Mouse (Mus musculus): Measurements from ENCODE around the gene Ttll7. TPM values are rescaled to one million over a fixed set of nuclear protein-coding genes. Genes with fewer than 3 reads are reported as not detected.

Ttll7 gene
- polyA plus RNA-seq, 1 experiment from 2014 or later = 0.52 TPM

- ATAC-seq (no peak), DNase-seq (no peak)
- Histone ChIP-seq H3K9ac (replicated peaks) (no peak overlapping the region), H3K27ac (ENCODE audit: low read depth) (no peak overlapping the region), H3K27me3 (ENCODE audit: insufficient read depth, low read length) (no peaks in the 10 kb centered on the region), H3K9me3 (ENCODE audit: low read length) (no peaks in the 10 kb centered on the region), H3K4me2 (ENCODE audit: low read depth, low read length) (no peak overlapping the region), H3K36me3 (replicated peaks; ENCODE audit: insufficient read depth, low read length) (no peaks in the 10 kb centered on the region), H3K4me3 (ENCODE audit: low read depth, low read length) (no peak overlapping the region), H3K4me1 (ENCODE audit: insufficient read depth) (no peaks in the 10 kb centered on the region)
- TF ChIP-seq CTCF (IDR thresholded peaks at IDR 0.05; ENCODE audit: low read depth) (no peak), EP300 (IDR thresholded peaks at IDR 0.05; ENCODE audit: low read depth) (no peak)
These were observed 110.7 kb downstream of the Ttll7 start for GRCm38 (mm10) chr3:146962838-146963237.

- DNase-seq (no peak), ATAC-seq (no peak)
- WGBS (ENCODE audit: insufficient replicate concordance) = 46% methylated on average over 3 of the region's 3 CpGs
- H3K9ac ChIP-seq (replicated peaks) = no peak overlapping the region
- no peaks in the 10 kb centered on the region for H3K36me3 ChIP-seq (replicated peaks; ENCODE audit: insufficient read depth, low read length)
- no peak overlapping the region for H3K4me3 ChIP-seq (ENCODE audit: low read depth, low read length)
- no peak overlapping the region for H3K4me2 ChIP-seq (ENCODE audit: low read depth, low read length)
- no peak overlapping the region for H3K27ac ChIP-seq (ENCODE audit: low read depth)
- no peaks in the 10 kb centered on the region for H3K9me3 ChIP-seq (ENCODE audit: low read length)
- H3K4me1 ChIP-seq (ENCODE audit: insufficient read depth) = no peaks in the 10 kb centered on the region
- H3K27me3 ChIP-seq (ENCODE audit: insufficient read depth, low read length) = no peaks in the 10 kb centered on the region
- no peak for TF ChIP-seq CTCF (IDR thresholded peaks at IDR 0.05; ENCODE audit: low read depth)
- TF ChIP-seq EP300 (IDR thresholded peaks at IDR 0.05; ENCODE audit: low read depth) = no peak
These were observed 112.2 kb downstream of the Ttll7 start for GRCm38 (mm10) chr3:146964384-146964783.

- 77% methylated on average over 7 of the region's 7 CpGs for WGBS (ENCODE audit: insufficient replicate concordance)
- Histone ChIP-seq H3K27me3 (ENCODE audit: insufficient read depth, low read length) (no peaks in the 10 kb centered on the region), H3K36me3 (replicated peaks; ENCODE audit: insufficient read depth, low read length) (no peaks in the 10 kb centered on the region), H3K4me2 (ENCODE audit: low read depth, low read length) (no peak overlapping the region), H3K4me1 (ENCODE audit: insufficient read depth) (no peaks in the 10 kb centered on the region), H3K4me3 (ENCODE audit: low read depth, low read length) (no peak overlapping the region), H3K27ac (ENCODE audit: low read depth) (no peak overlapping the region), H3K9ac (replicated peaks) (no peak overlapping the region), H3K9me3 (ENCODE audit: low read length) (no peaks in the 10 kb centered on the region)
- DNase-seq (no peak), ATAC-seq (no peak)
- TF ChIP-seq CTCF (IDR thresholded peaks at IDR 0.05; ENCODE audit: low read depth) (no peak), EP300 (IDR thresholded peaks at IDR 0.05; ENCODE audit: low read depth) (no peak)
These were observed 115.1 kb downstream of the Ttll7 start for GRCm38 (mm10) chr3:146967242-146967641.

GRCm38 (mm10) chr3:146967834-146968233 lies 115.7 kb downstream of the Ttll7 start:
- H3K36me3 ChIP-seq (replicated peaks; ENCODE audit: insufficient read depth, low read length) = no peaks in the 10 kb centered on the region
- H3K27ac ChIP-seq (ENCODE audit: low read depth) = no peak overlapping the region
- ATAC-seq = no peak
- no peak overlapping the region for H3K9ac ChIP-seq (replicated peaks)
- WGBS (ENCODE audit: insufficient replicate concordance) = 75% methylated on average over 4 of the region's 4 CpGs
- no peaks in the 10 kb centered on the region for H3K9me3 ChIP-seq (ENCODE audit: low read length)
- no peak overlapping the region for H3K4me3 ChIP-seq (ENCODE audit: low read depth, low read length)
- DNase-seq = no peak
- no peaks in the 10 kb centered on the region for H3K27me3 ChIP-seq (ENCODE audit: insufficient read depth, low read length)
- no peak overlapping the region for H3K4me2 ChIP-seq (ENCODE audit: low read depth, low read length)
- H3K4me1 ChIP-seq (ENCODE audit: insufficient read depth) = no peaks in the 10 kb centered on the region
- TF ChIP-seq EP300 (IDR thresholded peaks at IDR 0.05; ENCODE audit: low read depth) (no peak), CTCF (IDR thresholded peaks at IDR 0.05; ENCODE audit: low read depth) (no peak)

DNA sequence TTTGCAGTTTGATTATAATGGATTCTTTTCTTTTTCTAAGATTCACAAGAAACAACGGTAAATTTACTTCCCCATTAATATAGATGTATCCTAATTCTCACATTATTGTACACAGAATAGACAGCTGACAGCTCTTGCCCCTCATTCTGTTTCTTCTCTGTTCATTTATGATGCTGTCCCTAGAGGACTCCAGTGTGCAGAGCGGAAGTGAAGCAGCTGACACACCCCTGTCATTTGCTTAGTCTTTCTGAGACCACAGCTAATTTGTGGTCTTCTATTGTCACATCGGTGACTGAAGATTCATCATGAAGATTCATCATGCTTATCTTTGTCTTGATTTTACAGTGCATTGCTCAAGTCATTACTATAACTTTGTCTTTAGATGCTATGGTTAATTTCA lies 126.1 kb downstream of the Ttll7 start:
- Histone ChIP-seq H3K4me3 (ENCODE audit: low read depth, low read length) (no peak overlapping the region), H3K27ac (ENCODE audit: low read depth) (no peak overlapping the region), H3K9ac (replicated peaks) (no peak overlapping the region), H3K9me3 (ENCODE audit: low read length) (no peaks in the 10 kb centered on the region), H3K4me2 (ENCODE audit: low read depth, low read length) (no peak overlapping the region), H3K4me1 (ENCODE audit: insufficient read depth) (no peaks in the 10 kb centered on the region), H3K27me3 (ENCODE audit: insufficient read depth, low read length) (no peaks in the 10 kb centered on the region), H3K36me3 (replicated peaks; ENCODE audit: insufficient read depth, low read length) (no peaks in the 10 kb centered on the region)
- TF ChIP-seq CTCF (IDR thresholded peaks at IDR 0.05; ENCODE audit: low read depth) (no peak), EP300 (IDR thresholded peaks at IDR 0.05; ENCODE audit: low read depth) (no peak)
- no peak for DNase-seq
- WGBS (ENCODE audit: insufficient replicate concordance) = 74% methylated on average over 3 of the region's 3 CpGs
- no peak for ATAC-seq

GRCm38 (mm10) chr3:146993834-146994669 lies 141.9 kb downstream of the Ttll7 start:
- WGBS (ENCODE audit: insufficient replicate concordance) = 43% methylated on average over 26 of the region's 26 CpGs
- Histone ChIP-seq H3K9me3 (ENCODE audit: low read length) (no peaks in the 10 kb centered on the region), H3K27me3 (ENCODE audit: insufficient read depth, low read length) (no peaks in the 10 kb centered on the region), H3K9ac (replicated peaks) (no peak overlapping the region), H3K4me1 (ENCODE audit: insufficient read depth) (no peaks in the 10 kb centered on the region), H3K4me3 (ENCODE audit: low read depth, low read length) (no peak overlapping the region), H3K27ac (ENCODE audit: low read depth) (no peak overlapping the region), H3K4me2 (ENCODE audit: low read depth, low read length) (peak overlapping the region; percentile 18; the same call in 1 of the 2 replicates), H3K36me3 (replicated peaks; ENCODE audit: insufficient read depth, low read length) (no peaks in the 10 kb centered on the region)
- DNase-seq (peak; percentile 17), ATAC-seq (no peak)
- TF ChIP-seq EP300 (IDR thresholded peaks at IDR 0.05; ENCODE audit: low read depth) (no peak), CTCF (IDR thresholded peaks at IDR 0.05; ENCODE audit: low read depth) (peak; percentile 55)
